Mouse (Mus musculus): ENCODE measurements around the gene Bcl3. TPM values are rescaled to one million over a fixed set of nuclear protein-coding genes. Genes with fewer than 3 reads are reported as not detected.

Bcl3 gene
- polyA plus RNA-seq, 1 experiment from 2014 or later, result 4.1 TPM

GRCm38 (mm10) chr7:19859740-19860139 is 37.2 kb upstream of the Bcl3 start:
- WGBS, result 47% methylated on average over 10 of the region's 10 CpGs

GRCm38 (mm10) chr7:19856283-19856682 is 33.7 kb upstream of the Bcl3 start:
- H3K4me2 ChIP-seq (ENCODE audit: low read depth, low read length), result no peak overlapping the region
- H3K36me3 ChIP-seq (ENCODE audit: control insufficient read depth, insufficient read depth), result no peaks in the 10 kb centered on the region
- 78% methylated on average over 6 of the region's 6 CpGs for WGBS
- H3K4me3 ChIP-seq (ENCODE audit: low read length), result no peak overlapping the region
- H3K27me3 ChIP-seq (ENCODE audit: control insufficient read depth, insufficient read depth, low read length), result peaks cover 21% of the 10 kb centered on the region
- no peak for ATAC-seq (replicated peaks; ENCODE audit: extremely low read depth, insufficient read depth, low FRiP score)
- H3K27ac ChIP-seq (ENCODE audit: low read length), result no peak overlapping the region
- H3K9me3 ChIP-seq (replicated peaks; ENCODE audit: control insufficient read depth, low read length), result no peaks in the 10 kb centered on the region
- no peaks in the 10 kb centered on the region for H3K4me1 ChIP-seq (ENCODE audit: control insufficient read depth, insufficient read depth, low read length)
- H3K9ac ChIP-seq (ENCODE audit: low read length), result no peak overlapping the region

More at GRCm38 (mm10) chr7:19859740-19860139, 37.2 kb upstream of the Bcl3 start:
- Histone ChIP-seq H3K4me1 (ENCODE audit: control insufficient read depth, insufficient read depth, low read length) (no peaks in the 10 kb centered on the region), H3K36me3 (ENCODE audit: control insufficient read depth, insufficient read depth) (no peaks in the 10 kb centered on the region), H3K27ac (ENCODE audit: low read length) (no peak overlapping the region), H3K9ac (ENCODE audit: low read length) (no peak overlapping the region), H3K27me3 (ENCODE audit: control insufficient read depth, insufficient read depth, low read length) (no peaks in the 10 kb centered on the region), H3K4me3 (ENCODE audit: low read length) (no peak overlapping the region), H3K4me2 (ENCODE audit: low read depth, low read length) (no peak overlapping the region), H3K9me3 (replicated peaks; ENCODE audit: control insufficient read depth, low read length) (no peaks in the 10 kb centered on the region)
- no peak for ATAC-seq (replicated peaks; ENCODE audit: extremely low read depth, insufficient read depth, low FRiP score)

GRCm38 (mm10) chr7:19855663-19856062 is 33.1 kb upstream of the Bcl3 start:
- ATAC-seq (replicated peaks; ENCODE audit: extremely low read depth, insufficient read depth, low FRiP score), result no peak
- Histone ChIP-seq H3K4me3 (ENCODE audit: low read length) (no peak overlapping the region), H3K4me2 (ENCODE audit: low read depth, low read length) (no peak overlapping the region), H3K36me3 (ENCODE audit: control insufficient read depth, insufficient read depth) (no peaks in the 10 kb centered on the region), H3K27me3 (ENCODE audit: control insufficient read depth, insufficient read depth, low read length) (peaks cover 26% of the 10 kb centered on the region), H3K9me3 (replicated peaks; ENCODE audit: control insufficient read depth, low read length) (no peaks in the 10 kb centered on the region), H3K9ac (ENCODE audit: low read length) (no peak overlapping the region), H3K4me1 (ENCODE audit: control insufficient read depth, insufficient read depth, low read length) (no peaks in the 10 kb centered on the region), H3K27ac (ENCODE audit: low read length) (no peak overlapping the region)
- 70% methylated on average over 5 of the region's 5 CpGs for WGBS

GRCm38 (mm10) chr7:19853526-19853925 is 31.0 kb upstream of the Bcl3 start:
- H3K36me3 ChIP-seq (ENCODE audit: control insufficient read depth, insufficient read depth), result no peaks in the 10 kb centered on the region
- no peak overlapping the region for H3K4me3 ChIP-seq (ENCODE audit: low read length)
- H3K27ac ChIP-seq (ENCODE audit: low read length), result no peak overlapping the region
- H3K4me1 ChIP-seq (ENCODE audit: control insufficient read depth, insufficient read depth, low read length), result no peaks in the 10 kb centered on the region
- no peak for ATAC-seq (replicated peaks; ENCODE audit: extremely low read depth, insufficient read depth, low FRiP score)
- no peak overlapping the region for H3K4me2 ChIP-seq (ENCODE audit: low read depth, low read length)
- H3K27me3 ChIP-seq (ENCODE audit: control insufficient read depth, insufficient read depth, low read length), result peaks cover 27% of the 10 kb centered on the region
- H3K9ac ChIP-seq (ENCODE audit: low read length), result no peak overlapping the region
- H3K9me3 ChIP-seq (replicated peaks; ENCODE audit: control insufficient read depth, low read length), result no peaks in the 10 kb centered on the region
- 81% methylated on average over 20 of the region's 20 CpGs for WGBS

GRCm38 (mm10) chr7:19851858-19852570 is 29.4 kb upstream of the Bcl3 start, which contains the start of gene Gm19345:
Gene Gm19345, plus strand, starts transcription at chr7:19852003.
- H3K9me3 ChIP-seq (replicated peaks; ENCODE audit: control insufficient read depth, low read length), result no peaks in the 10 kb centered on the region
- ATAC-seq (replicated peaks; ENCODE audit: extremely low read depth, insufficient read depth, low FRiP score), result peak; percentile 41
- 5% methylated on average over 33 of the region's 33 CpGs for WGBS
- peaks cover 8% of the 10 kb centered on the region for H3K4me1 ChIP-seq (ENCODE audit: control insufficient read depth, insufficient read depth, low read length)
- H3K36me3 ChIP-seq (ENCODE audit: control insufficient read depth, insufficient read depth), result no peaks in the 10 kb centered on the region
- H3K27me3 ChIP-seq (ENCODE audit: control insufficient read depth, insufficient read depth, low read length), result peaks cover 33% of the 10 kb centered on the region
- no peak within 1 kb of the TSS for H3K9ac ChIP-seq (ENCODE audit: low read length)
- H3K4me3 ChIP-seq (ENCODE audit: low read length), result no peak within 1 kb of the TSS
- H3K4me2 ChIP-seq (ENCODE audit: low read depth, low read length), result peak within 1 kb of the TSS; percentile 32; the same call in 1 of the 2 replicates
- no peak within 1 kb of the TSS for H3K27ac ChIP-seq (ENCODE audit: low read length)

- peaks cover 8% of the 10 kb centered on the region for H3K4me1 ChIP-seq (ENCODE audit: control insufficient read depth, insufficient read depth, low read length)
- H3K4me3 ChIP-seq (ENCODE audit: low read length), result no peak overlapping the region
- H3K27me3 ChIP-seq (ENCODE audit: control insufficient read depth, insufficient read depth, low read length), result peaks cover 19% of the 10 kb centered on the region
- ATAC-seq (replicated peaks; ENCODE audit: extremely low read depth, insufficient read depth, low FRiP score), result peak; percentile 37
- H3K4me2 ChIP-seq (ENCODE audit: low read depth, low read length), result no peak overlapping the region
- H3K9me3 ChIP-seq (replicated peaks; ENCODE audit: control insufficient read depth, low read length), result no peaks in the 10 kb centered on the region
- peak overlapping the region; percentile 30; the same call in 1 of the 2 replicates for H3K27ac ChIP-seq (ENCODE audit: low read length)
- no peak overlapping the region for H3K9ac ChIP-seq (ENCODE audit: low read length)
- H3K36me3 ChIP-seq (ENCODE audit: control insufficient read depth, insufficient read depth), result no peaks in the 10 kb centered on the region
- WGBS, result 47% methylated on average over 15 of the region's 15 CpGs
Measured at GRCm38 (mm10) chr7:19844521-19845171, 22.1 kb upstream of the Bcl3 start.

GRCm38 (mm10) chr7:19843561-19843960 is 21.0 kb upstream of the Bcl3 start:
- WGBS, result 5% methylated on average over 11 of the region's 11 CpGs
- Histone ChIP-seq H3K27me3 (ENCODE audit: control insufficient read depth, insufficient read depth, low read length) (peaks cover 19% of the 10 kb centered on the region), H3K4me2 (ENCODE audit: low read depth, low read length) (no peak overlapping the region; the same call in 1 of the 2 replicates), H3K27ac (ENCODE audit: low read length) (no peak overlapping the region), H3K9ac (ENCODE audit: low read length) (no peak overlapping the region), H3K36me3 (ENCODE audit: control insufficient read depth, insufficient read depth) (no peaks in the 10 kb centered on the region), H3K4me3 (ENCODE audit: low read length) (no peak overlapping the region), H3K9me3 (replicated peaks; ENCODE audit: control insufficient read depth, low read length) (no peaks in the 10 kb centered on the region), H3K4me1 (ENCODE audit: control insufficient read depth, insufficient read depth, low read length) (peaks cover 8% of the 10 kb centered on the region)
- ATAC-seq (replicated peaks; ENCODE audit: extremely low read depth, insufficient read depth, low FRiP score), result peak; percentile 69; the same call in 1 of the 2 replicates

- WGBS, result 24% methylated on average over 19 of the region's 19 CpGs
- H3K4me3 ChIP-seq (ENCODE audit: low read length), result no peak overlapping the region
- no peak for ATAC-seq (replicated peaks; ENCODE audit: extremely low read depth, insufficient read depth, low FRiP score)
Measured at GRCm38 (mm10) chr7:19842885-19843504, 20.4 kb upstream of the Bcl3 start.

More at GRCm38 (mm10) chr7:19842885-19843504, 20.4 kb upstream of the Bcl3 start:
- H3K27me3 ChIP-seq (ENCODE audit: control insufficient read depth, insufficient read depth, low read length), result peaks cover 19% of the 10 kb centered on the region
- H3K27ac ChIP-seq (ENCODE audit: low read length), result no peak overlapping the region
- peaks cover 8% of the 10 kb centered on the region for H3K4me1 ChIP-seq (ENCODE audit: control insufficient read depth, insufficient read depth, low read length)
- H3K9me3 ChIP-seq (replicated peaks; ENCODE audit: control insufficient read depth, low read length), result no peaks in the 10 kb centered on the region
- no peak overlapping the region for H3K9ac ChIP-seq (ENCODE audit: low read length)
- H3K4me2 ChIP-seq (ENCODE audit: low read depth, low read length), result no peak overlapping the region
- H3K36me3 ChIP-seq (ENCODE audit: control insufficient read depth, insufficient read depth), result no peaks in the 10 kb centered on the region
